Mouse (Mus musculus) thymus, adult 2 months (tissue): Measurements from ENCODE around the gene Large2. TPM values are rescaled to one million over a fixed set of nuclear protein-coding genes. Genes with fewer than 3 reads are reported as not detected.

ENCODE experiments used
- DNase-seq: peaks from one replicate; pipeline ENCODE4 v3.0.0; 2021
- H3K27ac ChIP-seq: fragments of 200-500 bp; 2 replicates; pipeline ENCODE4 v1.5.1; 2012; ENCODE audit warnings: low read length, control low read depth; ENCODE audit not compliant: control insufficient read depth, insufficient read depth
- H3K27me3 ChIP-seq: fragments of 200-500 bp; 2 replicates; pipeline ENCODE4 v1.6.1; 2012; ENCODE audit warnings: mild to moderate bottlenecking, low read length, moderate library complexity, mixed read lengths; ENCODE audit not compliant: control insufficient read depth, insufficient read depth
- H3K36me3 ChIP-seq: fragments of 200-500 bp; 2 replicates; pipeline ENCODE4 v1.6.1; 2012; ENCODE audit warnings: mild to moderate bottlenecking, low read length, moderate library complexity; ENCODE audit not compliant: control insufficient read depth, insufficient read depth
- H3K4me1 ChIP-seq: fragments of 200-500 bp; replicated peaks from 2 replicates; pipeline ENCODE4 v1.6.1; 2012; ENCODE audit warnings: low read length; ENCODE audit not compliant: control insufficient read depth, insufficient read depth
- H3K4me3 ChIP-seq: fragments of 200-500 bp; 2 replicates; pipeline ENCODE4 v1.5.1; 2012; ENCODE audit warnings: mild to moderate bottlenecking, low read length, control low read depth, moderate library complexity; ENCODE audit not compliant: control insufficient read depth, insufficient read depth
- CTCF ChIP-seq: fragments of 200-500 bp; IDR thresholded peaks from 2 replicates; pipeline ENCODE4 v1.5.1; 2012; ENCODE audit warnings: mild to moderate bottlenecking, control low read depth, low read length, moderate library complexity, borderline replicate concordance; ENCODE audit not compliant: control insufficient read depth, poor library complexity, insufficient read depth; ENCODE audit errors: extremely low read depth
- POLR2A ChIP-seq: fragments of 200-500 bp; IDR thresholded peaks from 2 replicates; pipeline ENCODE4 v1.6.1; 2012; ENCODE audit warnings: mild to moderate bottlenecking, low read length, control low read depth, moderate library complexity; ENCODE audit not compliant: control insufficient read depth, poor library complexity, insufficient read depth; ENCODE audit errors: extremely low read depth
- WGBS: fragments of 180-500 bp; shearing (Covaris S2); methylation state at CpG from one replicate; pipeline ENCODE4 v1.1.7; 2018; 5-methylcytosine and 5-hydroxymethylcytosine counted together
- polyA plus RNA-seq: library from polyadenylated mRNA; depleted of rRNA; stranded (reverse); fragments of >200 nt; gene quantifications from 2 replicates; pipeline ENCODE4 v1.2.3, GENCODE M21; 2012

Large2 gene
- polyA plus RNA-seq, 1 experiment: 13.9 TPM

GRCm38 (mm10) chr2:92372767-92373436, 1.8 kb downstream of the Large2 start:
- DNase-seq: no peak
- peak overlapping the region; percentile 86 for H3K27ac ChIP-seq
- TF ChIP-seq CTCF (no peak), POLR2A (no peak)
- H3K36me3 ChIP-seq: 0 out of 2 replicates have a peak, but pooled peaks cover 4% of the 10 kb centered on the region
- 56% methylated on average over 9 of the region's 9 CpGs for WGBS
- no peak overlapping the region for H3K4me3 ChIP-seq
- peaks cover 47% of the 10 kb centered on the region for H3K4me1 ChIP-seq
- no peaks in the 10 kb centered on the region for H3K27me3 ChIP-seq

- no peaks in the 10 kb centered on the region for H3K36me3 ChIP-seq
- DNase-seq: no peak
- peak overlapping the region; percentile 32; the same call in 1 of the 2 replicates for H3K27ac ChIP-seq
- H3K4me3 ChIP-seq: no peak overlapping the region
- H3K4me1 ChIP-seq: peaks cover 51% of the 10 kb centered on the region
- TF ChIP-seq POLR2A (no peak), CTCF (no peak)
- H3K27me3 ChIP-seq: no peaks in the 10 kb centered on the region
- 93% methylated on average over 10 of the region's 10 CpGs for WGBS
These were observed 2.5 kb downstream of the Large2 start for GRCm38 (mm10) chr2:92371971-92372690.

- TF ChIP-seq CTCF: no peak
- no peak for TF ChIP-seq POLR2A
- H3K27me3 ChIP-seq: no peaks in the 10 kb centered on the region
- peak; percentile 27 for DNase-seq
- H3K4me3 ChIP-seq: peak overlapping the region; percentile 40
- 25% methylated on average over 45 of the region's 45 CpGs for WGBS
- H3K4me1 ChIP-seq: peaks cover 48% of the 10 kb centered on the region
- no peaks in the 10 kb centered on the region for H3K36me3 ChIP-seq
- no peak overlapping the region for H3K27ac ChIP-seq
These were observed 3.6 kb downstream of the Large2 start for GRCm38 (mm10) chr2:92370821-92371805.

- Histone ChIP-seq H3K4me3 (peak overlapping the region; percentile 40), H3K27me3 (no peaks in the 10 kb centered on the region), H3K4me1 (peaks cover 43% of the 10 kb centered on the region), H3K27ac (no peak overlapping the region), H3K36me3 (no peaks in the 10 kb centered on the region)
- WGBS: 28% methylated on average over 19 of the region's 19 CpGs
- TF ChIP-seq POLR2A: no peak
- no peak for TF ChIP-seq CTCF
- no peak for DNase-seq
These were observed 4.3 kb downstream of the Large2 start for GRCm38 (mm10) chr2:92370375-92370774.

- no peak for TF ChIP-seq CTCF
- TF ChIP-seq POLR2A: no peak
These were observed 7.2 kb downstream of the Large2 start for GRCm38 (mm10) chr2:92367383-92368029.

GRCm38 (mm10) chr2:92365568-92365967, 9.1 kb downstream of the Large2 start:
- DNase-seq: no peak
- TF ChIP-seq POLR2A: no peak
- WGBS: 95% methylated on average over 10 of the region's 10 CpGs
- Histone ChIP-seq H3K27ac (no peak overlapping the region), H3K4me3 (no peak overlapping the region), H3K27me3 (no peaks in the 10 kb centered on the region), H3K4me1 (peaks cover 6% of the 10 kb centered on the region; the same call in 1 of the 2 replicates), H3K36me3 (no peaks in the 10 kb centered on the region)

More at GRCm38 (mm10) chr2:92367383-92368029, 7.2 kb downstream of the Large2 start:
- H3K27ac ChIP-seq: no peak overlapping the region
- DNase-seq: no peak
- H3K27me3 ChIP-seq: no peaks in the 10 kb centered on the region
- peaks cover 24% of the 10 kb centered on the region for H3K4me1 ChIP-seq
- WGBS: 57% methylated on average over 20 of the region's 20 CpGs
- H3K36me3 ChIP-seq: no peaks in the 10 kb centered on the region
- no peak overlapping the region for H3K4me3 ChIP-seq
